Mouse (Mus musculus) MEL (cell line): ENCODE results near the gene Tnn.

Experiments
- CTCF ChIP-seq, 3 experiments: IDR thresholded peaks in 2 of 3; conservative IDR thresholded peaks in 1 of 3; 2 replicates each; pipeline ENCODE4 v1.5.1; 2011 to 2012; ENCODE audit warnings: low read length in 3 of 3, low read depth in 2 of 3, mild to moderate bottlenecking in 2 of 3, improper control_type of control experiment in 1 of 3, inconsistent platforms in 1 of 3, mixed read lengths in 1 of 3, moderate library complexity in 1 of 3; ENCODE audit not compliant: control insufficient read depth in 1 of 3, insufficient read depth in 1 of 3, poor library complexity in 1 of 3, severe bottlenecking in 1 of 3
- EP300 ChIP-seq, 2 experiments: IDR thresholded peaks; 2 replicates each; pipeline ENCODE4 v1.6.1; 2011; ENCODE audit warnings: improper control_type of control experiment in 2 of 2, low read length in 2 of 2, low read depth in 1 of 2, mild to moderate bottlenecking in 1 of 2
- GABPA ChIP-seq: IDR thresholded peaks from 2 replicates; pipeline ENCODE4 v1.6.1; 2012; ENCODE audit warnings: low read depth, mild to moderate bottlenecking, inconsistent platforms, low read length, improper control_type of control experiment, moderate library complexity
- GATA1 ChIP-seq: IDR thresholded peaks from 2 replicates; pipeline ENCODE4 v1.6.1; 2011; ENCODE audit warnings: low read depth, low read length, improper control_type of control experiment
- HCFC1 ChIP-seq: IDR thresholded peaks from 2 replicates; pipeline ENCODE4 v1.6.1; 2012; ENCODE audit warnings: low read depth, mild to moderate bottlenecking, inconsistent platforms, low read length, improper control_type of control experiment, moderate library complexity
- KAT2A ChIP-seq: conservative IDR thresholded peaks from 2 replicates; pipeline ENCODE4 v1.6.1; 2012; ENCODE audit warnings: low read depth, low read length, improper control_type of control experiment, inconsistent platforms
- MAZ ChIP-seq: IDR thresholded peaks from 2 replicates; pipeline ENCODE4 v1.6.1; 2012; ENCODE audit warnings: low read depth, mild to moderate bottlenecking, inconsistent platforms, low read length, improper control_type of control experiment
- NELFE ChIP-seq: IDR thresholded peaks from 2 replicates; pipeline ENCODE4 v1.6.1; 2011; ENCODE audit warnings: low read depth, low read length, improper control_type of control experiment
- NRF1 ChIP-seq: IDR thresholded peaks from 2 replicates; pipeline ENCODE4 v1.6.1; 2014; ENCODE audit warnings: low read depth, mild to moderate bottlenecking, inconsistent platforms, low read length, improper control_type of control experiment, moderate library complexity; ENCODE audit not compliant: poor library complexity, insufficient read depth, severe bottlenecking
- POLR2A ChIP-seq, 2 experiments: IDR thresholded peaks; 2 replicates each; pipeline ENCODE4 v1.6.1; 2011 to 2012; ENCODE audit warnings: low read length in 2 of 2, mild to moderate bottlenecking in 2 of 2, control low read depth in 1 of 2, improper control_type of control experiment in 1 of 2, low read depth in 1 of 2, moderate library complexity in 1 of 2; ENCODE audit not compliant: control insufficient read depth in 1 of 2, insufficient read depth in 1 of 2, poor library complexity in 1 of 2
- POLR2AphosphoS5 ChIP-seq: IDR thresholded peaks from 2 replicates; pipeline ENCODE4 v1.6.1; 2012; ENCODE audit warnings: low read depth, borderline replicate concordance, mild to moderate bottlenecking, inconsistent platforms, low read length, moderate library complexity, mixed read lengths
- ZC3H11A ChIP-seq: IDR thresholded peaks from 2 replicates; pipeline ENCODE4 v1.6.1; 2012; ENCODE audit warnings: low read depth, mild to moderate bottlenecking, inconsistent platforms, low read length, improper control_type of control experiment

GRCm38 (mm10) chr1:160053510-160054305 is 99.7 kb downstream of the Tnn start:
- TF ChIP-seq CTCF (IDR thresholded peaks at IDR 0.05 in 2 of 3, conservative IDR thresholded peaks at IDR 0.05 in 1 of 3; ENCODE audit: control insufficient read depth in 1 of 3, insufficient read depth in 1 of 3, low read depth in 2 of 3, low read length in 3 of 3, poor library complexity in 1 of 3, severe bottlenecking in 1 of 3) (no peak), KAT2A (no peak), HCFC1 (no peak), GABPA (no peak), POLR2A (IDR thresholded peaks at IDR 0.05; ENCODE audit: control insufficient read depth in 1 of 2, insufficient read depth in 1 of 2, low read depth in 1 of 2, low read length in 2 of 2, poor library complexity in 1 of 2) (no peak), NELFE (no peak), MAZ (no peak), GATA1 (no peak), EP300 (IDR thresholded peaks at IDR 0.05; ENCODE audit: low read depth in 1 of 2, low read length in 2 of 2) (no peak), ZC3H11A (no peak), NRF1 (no peak), POLR2AphosphoS5 (no peak)
